Mouse (Mus musculus): ENCODE measurements around the gene Mtus2. TPM values are rescaled to one million over a fixed set of nuclear protein-coding genes. Genes with fewer than 3 reads are reported as not detected.

Gene Mtus2
- total and polyA plus RNA-seq, 2 experiments from 2014 or later: 33.6 to 40.4 TPM

GRCm38 (mm10) chr5:148005263-148005662 lies 48.1 kb downstream of the Mtus2 start:
- Histone ChIP-seq H3K27ac (no peak overlapping the region), H3K4me3 (ENCODE audit: low read length) (no peak overlapping the region), H3K9ac (replicated peaks; ENCODE audit: low read length) (no peak overlapping the region), H3K27me3 (ENCODE audit: insufficient read depth, low read length) (no peaks in the 10 kb centered on the region), H3K9me3 (ENCODE audit: low read length) (no peaks in the 10 kb centered on the region), H3K36me3 (ENCODE audit: insufficient read depth, low read length) (no peaks in the 10 kb centered on the region), H3K4me1 (ENCODE audit: insufficient read depth, low read length) (no peaks in the 10 kb centered on the region), H3K4me2 (ENCODE audit: low read depth, low read length) (no peak overlapping the region)
- WGBS: 25% methylated on average over 4 of the region's 4 CpGs
- TF ChIP-seq CTCF (IDR thresholded peaks at IDR 0.05; ENCODE audit: low read depth): no peak
- DNase-seq (ENCODE audit: low spot score) (no peak), ATAC-seq (no peak)

GRCm38 (mm10) chr5:148012156-148012555 lies 55.0 kb downstream of the Mtus2 start:
- no peak overlapping the region for H3K4me3 ChIP-seq (ENCODE audit: low read length)
- no peaks in the 10 kb centered on the region for H3K36me3 ChIP-seq (ENCODE audit: insufficient read depth, low read length)
- H3K4me2 ChIP-seq (ENCODE audit: low read depth, low read length): no peak overlapping the region
- H3K27me3 ChIP-seq (ENCODE audit: insufficient read depth, low read length): no peaks in the 10 kb centered on the region
- H3K4me1 ChIP-seq (ENCODE audit: insufficient read depth, low read length): no peaks in the 10 kb centered on the region
- ATAC-seq (no peak), DNase-seq (ENCODE audit: low spot score) (no peak)
- H3K9ac ChIP-seq (replicated peaks; ENCODE audit: low read length): no peak overlapping the region
- TF ChIP-seq CTCF (IDR thresholded peaks at IDR 0.05; ENCODE audit: low read depth): no peak
- WGBS: 86% methylated on average over 5 of the region's 5 CpGs
- no peaks in the 10 kb centered on the region for H3K9me3 ChIP-seq (ENCODE audit: low read length)
- no peak overlapping the region for H3K27ac ChIP-seq

- ATAC-seq (no peak), DNase-seq (ENCODE audit: low spot score) (no peak)
- Histone ChIP-seq H3K4me1 (ENCODE audit: insufficient read depth, low read length) (no peaks in the 10 kb centered on the region), H3K9me3 (ENCODE audit: low read length) (no peaks in the 10 kb centered on the region), H3K27me3 (ENCODE audit: insufficient read depth, low read length) (no peaks in the 10 kb centered on the region), H3K9ac (replicated peaks; ENCODE audit: low read length) (no peak overlapping the region), H3K4me3 (ENCODE audit: low read length) (no peak overlapping the region), H3K4me2 (ENCODE audit: low read depth, low read length) (no peak overlapping the region), H3K27ac (no peak overlapping the region), H3K36me3 (ENCODE audit: insufficient read depth, low read length) (no peaks in the 10 kb centered on the region)
- WGBS: 69% methylated on average over 6 of the region's 6 CpGs
- TF ChIP-seq CTCF (IDR thresholded peaks at IDR 0.05; ENCODE audit: low read depth): no peak
Measured at GRCm38 (mm10) chr5:148014133-148014854, 57.2 kb downstream of the Mtus2 start.

- H3K9me3 ChIP-seq (ENCODE audit: low read length): no peaks in the 10 kb centered on the region
- 76% methylated on average over 8 of the region's 8 CpGs for WGBS
- no peak for TF ChIP-seq CTCF (IDR thresholded peaks at IDR 0.05; ENCODE audit: low read depth)
- H3K27me3 ChIP-seq (ENCODE audit: insufficient read depth, low read length): no peaks in the 10 kb centered on the region
- no peak overlapping the region for H3K9ac ChIP-seq (replicated peaks; ENCODE audit: low read length)
- DNase-seq (ENCODE audit: low spot score) (no peak), ATAC-seq (no peak)
- H3K4me3 ChIP-seq (ENCODE audit: low read length): no peak overlapping the region
- no peak overlapping the region for H3K4me2 ChIP-seq (ENCODE audit: low read depth, low read length)
- H3K4me1 ChIP-seq (ENCODE audit: insufficient read depth, low read length): no peaks in the 10 kb centered on the region
- H3K36me3 ChIP-seq (ENCODE audit: insufficient read depth, low read length): no peaks in the 10 kb centered on the region
- H3K27ac ChIP-seq: no peak overlapping the region
Measured at GRCm38 (mm10) chr5:148015383-148015782, 58.3 kb downstream of the Mtus2 start.

GRCm38 (mm10) chr5:148017371-148017770 lies 60.3 kb downstream of the Mtus2 start:
- no peak overlapping the region for H3K4me2 ChIP-seq (ENCODE audit: low read depth, low read length)
- H3K27me3 ChIP-seq (ENCODE audit: insufficient read depth, low read length): no peaks in the 10 kb centered on the region
- H3K4me3 ChIP-seq (ENCODE audit: low read length): no peak overlapping the region
- no peaks in the 10 kb centered on the region for H3K9me3 ChIP-seq (ENCODE audit: low read length)
- no peak overlapping the region for H3K9ac ChIP-seq (replicated peaks; ENCODE audit: low read length)
- ATAC-seq: no peak
- 56% methylated on average over 11 of the region's 11 CpGs for WGBS
- no peak overlapping the region for H3K27ac ChIP-seq
- no peaks in the 10 kb centered on the region for H3K36me3 ChIP-seq (ENCODE audit: insufficient read depth, low read length)
- no peaks in the 10 kb centered on the region for H3K4me1 ChIP-seq (ENCODE audit: insufficient read depth, low read length)
- no peak for TF ChIP-seq CTCF (IDR thresholded peaks at IDR 0.05; ENCODE audit: low read depth)
- DNase-seq (ENCODE audit: low spot score): peak; percentile 58

GRCm38 (mm10) chr5:148022784-148023183 lies 65.7 kb downstream of the Mtus2 start:
- TF ChIP-seq CTCF (IDR thresholded peaks at IDR 0.05; ENCODE audit: low read depth): no peak
- H3K4me2 ChIP-seq (ENCODE audit: low read depth, low read length): no peak overlapping the region
- no peak overlapping the region for H3K27ac ChIP-seq
- DNase-seq (ENCODE audit: low spot score) (no peak), ATAC-seq (no peak)
- no peak overlapping the region for H3K9ac ChIP-seq (replicated peaks; ENCODE audit: low read length)
- WGBS: 77% methylated on average over 4 of the region's 4 CpGs
- no peak overlapping the region for H3K4me3 ChIP-seq (ENCODE audit: low read length)
- H3K36me3 ChIP-seq (ENCODE audit: insufficient read depth, low read length): no peaks in the 10 kb centered on the region
- no peaks in the 10 kb centered on the region for H3K27me3 ChIP-seq (ENCODE audit: insufficient read depth, low read length)
- H3K9me3 ChIP-seq (ENCODE audit: low read length): no peaks in the 10 kb centered on the region
- no peaks in the 10 kb centered on the region for H3K4me1 ChIP-seq (ENCODE audit: insufficient read depth, low read length)
